Mouse (Mus musculus): ENCODE measurements around the gene Gm38100. TPM values are rescaled to one million over a fixed set of nuclear protein-coding genes. Genes with fewer than 3 reads are reported as not detected.

The Gm38100 gene
- 1 to 10 TPM in 1 of 2 experiments, under 1 TPM in 1; 0.30 to 2.3 TPM for polyA plus RNA-seq (2017; shearing (Covaris generic))

GRCm38 (mm10) chr1:175920029-175920428, at the start of gene Gm38100:
TSS of gene Gm38100 (plus strand) at chr1:175920329.

DNA sequence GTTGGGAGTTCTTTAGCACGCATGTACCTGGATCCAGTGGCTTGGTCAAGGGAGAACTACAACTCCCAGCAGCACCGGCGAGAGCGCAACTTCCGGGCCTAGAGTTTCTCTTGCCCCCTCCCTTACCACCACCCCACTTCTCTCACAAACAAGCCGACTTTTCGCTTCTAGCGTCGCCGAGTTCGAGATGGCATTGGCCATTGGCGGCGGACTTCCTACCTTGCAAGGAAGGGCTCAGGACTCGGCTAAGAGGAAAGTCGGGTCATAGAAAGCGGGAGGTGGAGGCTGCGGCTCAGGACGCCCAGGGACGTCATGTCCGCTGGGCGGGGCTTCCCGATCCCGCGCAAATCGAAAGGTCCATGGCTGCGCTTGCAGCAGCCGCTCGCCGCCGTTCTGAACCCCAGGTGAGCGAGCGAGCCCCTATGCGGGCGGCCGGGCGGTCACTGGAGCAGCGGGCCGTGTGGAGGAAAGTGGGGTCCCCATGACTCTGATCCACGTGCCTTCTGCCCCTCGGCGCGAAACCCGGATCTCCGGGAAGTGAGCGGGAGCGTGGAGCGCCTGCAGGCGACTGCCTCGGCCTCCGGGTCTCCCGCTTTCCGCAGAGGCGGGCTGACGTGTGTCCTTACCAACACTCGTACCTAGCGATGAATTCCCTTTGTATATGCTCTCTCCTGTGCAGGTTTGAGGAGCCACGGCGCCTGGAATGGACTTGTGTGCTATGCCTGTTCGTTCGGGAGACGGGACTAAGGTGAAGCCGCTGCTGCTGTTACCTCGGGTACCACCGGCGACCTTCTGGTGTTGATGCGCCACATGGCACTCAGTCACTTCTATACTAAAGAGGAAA, 39.5 kb upstream of the Gm38100 start, which contains the start of gene Exo1:
TSS of gene Exo1 (plus strand) at position 129 of the 844 bp plus-strand sequence.

Other genes with a start within 250 kb of the Gm38100 start
- under 1 TPM in 1 of 2 experiments, not detected in 1; 0.22 TPM for gene Opn3, start 227.6 kb upstream of the Gm38100 start, polyA plus RNA-seq (2017; shearing (Covaris generic))
- 1 to 10 TPM; 1.3 to 2.0 TPM for gene Chml, start 227.4 kb upstream of the Gm38100 start, polyA plus RNA-seq (2017; shearing (Covaris generic))
- gene Wdr64, start 221.7 kb upstream of the Gm38100 start, polyA plus RNA-seq (2017; shearing (Covaris generic)), result not detected
- gene Exo1, start 39.7 kb upstream of the Gm38100 start, polyA plus RNA-seq (2017; shearing (Covaris generic)), result 1 to 10 TPM; 1.5 to 1.8 TPM
- 1 to 10 TPM in 1 of 2 experiments, under 1 TPM in 1; 0.52 to 1.3 TPM for gene Rbm8a2, start 58.8 kb downstream of the Gm38100 start, polyA plus RNA-seq (2017; shearing (Covaris generic))